Mouse (Mus musculus) embryonic facial prominence, embryonic 11.5 days (tissue): ENCODE data around the gene Cdc5l. TPM values are rescaled to one million over a fixed set of nuclear protein-coding genes. Genes with fewer than 3 reads are reported as not detected.
"Not testable (repeated sequence)": the region's sequence is repeated elsewhere in the genome, so short reads cannot be mapped to it uniquely, and the experiment has no call there.

Experiments used
- ATAC-seq: fragments of 200-750 bp; cut with Nextera tagmentation; replicated peaks from 2 replicates; pipeline ENCODE4 v1.8.0; 2017; ENCODE audit warnings: low read depth; ENCODE audit not compliant: insufficient number of reproducible peaks, low FRiP score, low TSS enrichment
- DNase-seq: peaks from one replicate; pipeline ENCODE4 v3.0.0-alpha.2; 2015; ENCODE audit warnings: low spot score
- H3K27ac ChIP-seq: fragments of 300-500 bp; sonication (generic); replicated peaks from 2 replicates; pipeline ENCODE4 v1.5.1; 2014; ENCODE audit warnings: mild to moderate bottlenecking, low read depth, low read length, control low read depth
- H3K27me3 ChIP-seq: fragments of 300-500 bp; sonication (generic); 2 replicates; pipeline ENCODE4 v1.6.1; 2014; ENCODE audit warnings: mild to moderate bottlenecking, low read length, moderate library complexity, mixed read lengths; ENCODE audit not compliant: control insufficient read depth, insufficient read depth
- H3K36me3 ChIP-seq: fragments of 300-500 bp; sonication (generic); replicated peaks from 2 replicates; pipeline ENCODE4 v1.6.1; 2014; ENCODE audit warnings: low read depth, mild to moderate bottlenecking, low read length, moderate library complexity, mixed read lengths; ENCODE audit not compliant: control insufficient read depth, insufficient read depth
- H3K4me1 ChIP-seq: fragments of 300-500 bp; sonication (generic); 2 replicates; pipeline ENCODE4 v1.6.1; 2014; ENCODE audit warnings: low read length, mixed read lengths; ENCODE audit not compliant: control insufficient read depth, insufficient read depth
- H3K4me2 ChIP-seq: fragments of 300-500 bp; sonication (generic); 2 replicates; pipeline ENCODE4 v1.6.1; 2014; ENCODE audit warnings: low read depth, mild to moderate bottlenecking, control low read depth, low read length, moderate library complexity
- H3K4me3 ChIP-seq: fragments of 300-500 bp; sonication (generic); 2 replicates; pipeline ENCODE4 v1.5.1; 2014; ENCODE audit warnings: low read depth, low read length, control low read depth
- H3K9ac ChIP-seq: fragments of 300-500 bp; sonication (generic); replicated peaks from 2 replicates; pipeline ENCODE4 v1.6.1; 2014; ENCODE audit warnings: mild to moderate bottlenecking, control low read depth, low read length
- H3K9me3 ChIP-seq: fragments of 300-500 bp; sonication (generic); replicated peaks from 2 replicates; pipeline ENCODE4 v1.6.1; 2016; ENCODE audit warnings: mild to moderate bottlenecking, low read length, inconsistent platforms, mixed read lengths; ENCODE audit not compliant: control insufficient read depth
- WGBS: fragments of 180-500 bp; shearing (Covaris S2); extraction: QIAGEN DNeasy Blood & Tissue Kit; methylation state at CpG from one replicate; pipeline ENCODE4 v1.1.7; 2014; 5-methylcytosine and 5-hydroxymethylcytosine counted together
- polyA plus RNA-seq: library from polyadenylated mRNA; unstranded; fragments of >200 nt; fragmentation: Nextera tagmentation; extraction: Ambion mirVana; gene quantifications from 2 replicates; pipeline ENCODE4 v1.2.1, GENCODE M21; 2014

Cdc5l gene
- polyA plus RNA-seq, 1 experiment from 2014 or later = 97.6 TPM

DNA sequence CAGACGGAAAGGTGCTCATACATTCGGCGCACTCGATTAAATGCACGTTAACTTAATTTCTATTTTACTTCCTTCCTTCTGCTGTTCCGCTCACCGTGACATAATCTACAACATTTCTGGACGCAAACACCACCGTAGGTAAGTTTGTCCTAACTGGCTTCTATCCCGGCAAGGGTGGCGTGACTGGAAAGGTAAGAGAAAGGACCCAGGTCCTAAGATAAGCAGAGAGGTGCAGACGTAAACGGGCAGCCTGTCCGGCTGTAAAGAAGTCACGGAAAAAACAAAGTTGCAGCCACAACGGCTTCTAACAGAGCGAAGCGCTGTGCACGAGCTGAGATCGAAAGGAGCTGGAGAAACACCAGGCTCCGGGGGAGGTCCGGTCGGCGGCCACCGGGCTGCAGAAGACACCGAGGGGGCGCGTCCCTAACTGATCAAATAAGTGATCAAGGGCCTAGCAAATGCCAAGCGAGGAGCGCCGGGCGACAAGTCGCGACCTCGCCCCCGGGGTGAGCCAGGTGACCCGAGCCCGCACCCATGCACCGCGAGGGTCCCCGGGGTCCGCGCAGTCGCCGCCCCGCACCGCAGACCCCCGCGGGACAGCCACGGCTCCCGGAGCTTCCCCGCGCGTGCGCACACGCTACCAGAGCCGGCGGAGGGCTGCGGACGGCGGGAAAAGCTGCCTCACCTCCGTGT is 685 bp downstream of the Cdc5l start:
- Histone ChIP-seq H3K9me3 (no peaks in the 10 kb centered on the region), H3K4me2 (peak overlapping the region; percentile 87), H3K27me3 (no peaks in the 10 kb centered on the region), H3K36me3 (no peaks in the 10 kb centered on the region), H3K9ac (peak overlapping the region; percentile 86), H3K4me1 (peaks cover 4% of the 10 kb centered on the region), H3K4me3 (peak overlapping the region; percentile 82), H3K27ac (peak overlapping the region; percentile 73)
- DNase-seq (no peak), ATAC-seq (peak; percentile 69)
- WGBS = 1% methylated on average over 62 of the region's 62 CpGs

DNA sequence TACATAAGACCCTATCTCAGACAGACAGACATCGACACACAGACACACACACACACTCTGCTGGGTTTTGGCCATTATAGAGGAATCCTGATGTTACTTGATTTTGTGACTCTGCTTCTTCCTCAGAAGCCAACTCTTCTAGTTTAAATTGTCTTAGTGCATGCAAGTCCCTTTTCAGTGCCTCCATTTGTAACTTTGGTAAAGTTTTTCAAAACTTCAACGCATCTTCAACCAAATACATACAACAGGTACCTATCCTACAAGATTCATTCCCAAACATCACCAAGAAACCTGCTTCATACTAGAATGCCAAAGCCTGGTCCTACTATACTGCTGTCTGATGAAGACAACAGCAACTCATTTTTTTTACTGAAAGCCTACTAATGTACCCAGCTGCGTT is 1.5 kb downstream of the Cdc5l start:
- WGBS = 80% methylated on average over 3 of the region's 3 CpGs
- no peak for DNase-seq
- Histone ChIP-seq H3K36me3 (no peaks in the 10 kb centered on the region), H3K27ac (no peak overlapping the region), H3K27me3 (no peaks in the 10 kb centered on the region), H3K4me1 (peaks cover 4% of the 10 kb centered on the region), H3K4me2 (peak overlapping the region; percentile 87), H3K4me3 (peak overlapping the region; percentile 82), H3K9ac (peak overlapping the region; percentile 86), H3K9me3 (no peaks in the 10 kb centered on the region)
- ATAC-seq = no peak

DNA sequence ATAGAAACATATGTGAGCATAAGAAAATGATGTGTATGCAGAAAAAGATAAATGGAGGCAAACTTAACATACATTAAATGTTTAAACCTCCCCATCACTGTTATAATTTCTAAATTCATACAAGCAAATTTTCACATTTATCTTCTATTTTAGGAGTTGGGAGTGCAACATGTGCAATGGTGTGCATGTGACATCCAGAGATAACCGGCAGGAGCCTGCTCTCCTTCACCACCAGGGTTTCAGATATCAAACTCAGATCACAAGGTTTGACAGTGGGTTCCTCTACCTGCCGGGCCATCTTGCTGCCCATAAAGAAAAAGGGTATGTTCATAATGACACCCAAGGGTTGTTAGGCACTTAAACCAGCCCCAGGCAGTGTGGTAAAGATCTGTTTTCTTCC is 16.1 kb downstream of the Cdc5l start:
- WGBS = 79% methylated on average over 2 of the region's 2 CpGs
- H3K36me3 ChIP-seq = peaks cover 3% of the 10 kb centered on the region; the same call in 1 of the 2 replicates

DNA sequence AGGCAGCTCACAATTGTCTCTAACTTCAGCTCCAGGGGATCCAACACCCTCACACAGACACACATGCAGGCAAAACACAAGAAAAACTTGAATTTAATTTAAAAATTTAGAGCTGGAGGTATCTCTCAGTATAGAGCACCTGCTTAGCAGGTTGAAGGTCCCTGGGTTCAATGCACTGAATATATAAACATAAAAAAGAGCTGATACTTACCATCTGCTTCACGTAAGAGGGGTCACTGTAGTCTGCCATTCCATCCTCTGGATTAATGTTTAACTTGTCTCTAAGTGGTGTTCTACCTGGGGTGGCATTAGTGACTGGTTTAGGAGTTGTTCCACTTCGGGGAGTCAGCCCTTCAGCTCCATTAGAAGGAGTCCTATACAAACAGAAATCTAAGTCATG is 21.9 kb downstream of the Cdc5l start:
- DNase-seq, H3K9me3 ChIP-seq, ATAC-seq, H3K4me1 ChIP-seq, H3K4me2 ChIP-seq, H3K27me3 ChIP-seq, H3K4me3 ChIP-seq, H3K9ac ChIP-seq, H3K36me3 ChIP-seq, H3K27ac ChIP-seq: not testable (repeated sequence)
- WGBS = 92% methylated on average over 2 of the region's 2 CpGs

More for the DNA sequence above, 16.1 kb downstream of the Cdc5l start:
- Histone ChIP-seq H3K9ac (no peak overlapping the region), H3K4me3 (no peak overlapping the region), H3K4me2 (no peak overlapping the region), H3K9me3 (no peaks in the 10 kb centered on the region), H3K27me3 (no peaks in the 10 kb centered on the region), H3K4me1 (no peaks in the 10 kb centered on the region), H3K27ac (no peak overlapping the region)
- ATAC-seq (no peak), DNase-seq (no peak)

DNA sequence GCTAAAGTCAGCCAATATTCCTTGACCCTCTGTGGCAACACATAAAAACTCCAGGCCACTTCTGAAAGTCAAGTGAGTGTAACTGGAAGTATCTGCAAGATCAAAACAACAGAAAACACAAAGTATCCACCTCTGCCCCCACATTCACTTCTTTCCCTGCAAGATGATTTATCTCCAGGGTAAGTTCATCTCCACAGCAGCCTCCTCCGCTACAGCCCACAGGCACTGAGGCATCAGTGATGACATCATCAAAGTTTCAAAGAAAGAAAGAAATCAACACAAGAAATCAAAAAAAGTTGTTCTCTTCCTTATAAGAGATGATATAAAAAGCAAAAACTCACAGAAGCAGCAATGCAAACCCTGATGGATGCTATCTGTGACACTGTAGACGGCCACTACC is 24.8 kb downstream of the Cdc5l start:
- no peak overlapping the region for H3K27ac ChIP-seq
- no peak overlapping the region for H3K9ac ChIP-seq
- no peaks in the 10 kb centered on the region for H3K27me3 ChIP-seq
- ATAC-seq (no peak), DNase-seq (no peak)
- H3K9me3 ChIP-seq = no peaks in the 10 kb centered on the region
- H3K4me1 ChIP-seq = no peaks in the 10 kb centered on the region
- H3K4me2 ChIP-seq = no peak overlapping the region
- H3K36me3 ChIP-seq = peaks cover 9% of the 10 kb centered on the region
- WGBS = 93% methylated on average over 2 of the region's 2 CpGs
- no peak overlapping the region for H3K4me3 ChIP-seq

DNA sequence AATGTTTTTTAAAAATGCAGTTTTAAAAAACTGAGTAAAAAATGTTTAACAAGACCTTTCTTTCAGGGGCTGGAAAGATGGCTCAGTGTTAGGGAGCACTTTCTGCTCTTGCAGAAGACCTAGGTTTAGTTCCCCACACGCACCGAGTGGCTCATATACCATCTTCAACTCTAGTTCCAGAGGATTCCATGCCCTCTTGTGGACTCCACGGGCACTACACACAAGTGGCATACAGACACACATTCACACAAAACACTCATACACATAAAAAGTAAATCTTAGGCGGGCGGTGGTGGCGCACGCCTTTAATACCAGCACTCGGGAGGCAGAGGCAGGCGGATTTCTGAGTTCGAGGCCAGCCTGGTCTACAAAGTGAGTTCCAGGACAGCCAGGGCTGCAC is 27.3 kb downstream of the Cdc5l start:
- no peak overlapping the region for H3K9ac ChIP-seq
- no peak overlapping the region for H3K4me2 ChIP-seq
- no peak overlapping the region for H3K27ac ChIP-seq
- DNase-seq = peak; percentile 28
- no peaks in the 10 kb centered on the region for H3K4me1 ChIP-seq
- no peaks in the 10 kb centered on the region for H3K9me3 ChIP-seq
- WGBS = 95% methylated on average over 10 of the region's 10 CpGs
- no peak for ATAC-seq
- peaks cover 9% of the 10 kb centered on the region for H3K36me3 ChIP-seq
- H3K4me3 ChIP-seq = no peak overlapping the region
- no peaks in the 10 kb centered on the region for H3K27me3 ChIP-seq

DNA sequence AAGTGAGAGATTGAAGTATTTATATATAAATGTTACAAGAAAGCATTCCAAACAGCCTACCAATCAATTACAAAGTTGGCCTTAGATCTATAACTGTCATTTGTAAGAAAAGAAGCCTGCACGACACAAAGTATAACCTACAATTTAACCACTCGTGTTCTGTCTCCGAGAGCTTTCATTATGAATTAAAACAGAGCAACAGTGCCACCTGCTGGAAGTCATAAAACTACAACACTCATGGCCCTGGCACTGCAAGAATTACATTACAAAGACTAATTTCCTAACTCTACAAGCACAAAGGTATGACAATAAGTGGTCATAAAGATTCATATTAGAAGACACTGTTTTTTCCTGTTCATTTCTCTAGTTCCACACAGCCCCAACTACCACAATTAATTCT is 30.3 kb downstream of the Cdc5l start:
- DNase-seq (peak; percentile 84), ATAC-seq (no peak)
- no peak overlapping the region for H3K27ac ChIP-seq
- WGBS = 15% methylated on average over 3 of the region's 3 CpGs
- H3K9me3 ChIP-seq = no peaks in the 10 kb centered on the region
- H3K9ac ChIP-seq = no peak overlapping the region
- H3K4me2 ChIP-seq = no peak overlapping the region
- peaks cover 9% of the 10 kb centered on the region for H3K36me3 ChIP-seq
- no peaks in the 10 kb centered on the region for H3K4me1 ChIP-seq
- H3K27me3 ChIP-seq = no peaks in the 10 kb centered on the region
- H3K4me3 ChIP-seq = no peak overlapping the region

DNA sequence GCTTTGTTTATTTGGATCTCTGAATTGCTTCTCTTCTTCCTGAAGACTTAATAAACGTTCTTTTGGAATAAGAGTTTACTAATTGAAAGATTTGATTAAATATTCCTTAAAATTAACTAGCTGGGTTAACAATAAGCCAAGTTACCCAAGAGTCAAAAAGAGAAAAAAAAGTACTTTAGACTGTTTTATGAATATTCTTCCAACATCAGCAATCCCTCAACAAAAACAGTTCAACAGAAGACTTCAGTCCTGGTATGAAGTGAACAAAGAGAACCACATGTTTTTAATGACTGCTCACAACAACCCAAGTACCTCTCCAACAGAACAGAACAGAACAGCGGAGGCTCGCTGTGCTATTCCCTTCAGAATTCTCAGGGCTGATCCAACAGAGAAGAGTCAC is 30.9 kb downstream of the Cdc5l start:
- Histone ChIP-seq H3K27me3 (no peaks in the 10 kb centered on the region), H3K27ac (no peak overlapping the region), H3K36me3 (peaks cover 8% of the 10 kb centered on the region), H3K4me2 (no peak overlapping the region), H3K9ac (no peak overlapping the region), H3K4me1 (no peaks in the 10 kb centered on the region), H3K9me3 (no peaks in the 10 kb centered on the region), H3K4me3 (no peak overlapping the region)
- WGBS = 73% methylated on average over 3 of the region's 3 CpGs
- no peak for DNase-seq
- no peak for ATAC-seq
